9 mouse cellular contexts compared by ENCODE assay signal in the genomic region with DNA sequence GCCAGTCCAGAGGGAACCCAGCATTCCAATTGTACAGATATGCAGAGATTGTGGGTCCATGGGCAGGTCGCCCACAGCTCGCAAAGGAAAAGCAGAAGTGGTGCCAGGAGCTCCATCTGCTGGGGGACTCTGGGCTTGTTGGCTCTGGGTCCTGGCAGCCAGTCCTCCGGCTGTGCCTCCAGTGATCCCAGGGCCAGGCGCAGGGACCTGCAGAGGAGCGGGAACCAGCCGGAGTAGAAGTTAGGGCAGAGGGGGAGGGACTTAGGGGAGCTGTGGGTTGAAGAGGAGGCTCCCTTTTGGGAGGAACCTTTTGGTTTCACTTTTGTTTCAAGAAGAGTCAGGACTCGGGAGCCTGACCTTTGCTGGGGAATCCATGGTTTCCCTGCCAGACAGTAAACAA. TPM values are rescaled to one million over a fixed set of nuclear protein-coding genes. Genes with fewer than 3 reads are reported as not detected.
A peak's percentile ranks its signal among the peaks of the same experiment; 100 is the strongest.
DNase-seq lines count a peak whose midpoint lies in the region; ATAC-seq and TF ChIP-seq lines count a peak whose summit lies in the region.
"Had no signal": no experiment of that assay in that cellular context is flagged by ENCODE, and none has a peak within 500 bp of the region (broad histone marks: within the 10 kb centered on the region; RNA-seq: fewer than 3 reads in every experiment).

No protein-coding gene starts in this region.

- H3K36me3 ChIP-seq in forebrain, postnatal 0 days (ENCODE audit: insufficient read depth) = no peaks in the 10 kb centered on the region
- H3K36me3 ChIP-seq in forebrain, embryonic 14.5 days (ENCODE audit: control insufficient read depth, insufficient read depth, low read length) = no peaks in the 10 kb centered on the region
- H3K36me3 ChIP-seq in midbrain, embryonic 13.5 days = no peaks in the 10 kb centered on the region

- no peak overlapping the region for H3K4me3 ChIP-seq in forebrain, postnatal 0 days (ENCODE audit: low read depth, low read length)
- no peak overlapping the region for H3K4me3 ChIP-seq in forebrain, embryonic 14.5 days (ENCODE audit: low read depth, low read length)
- no peak overlapping the region for H3K4me3 ChIP-seq in midbrain, embryonic 13.5 days (replicated peaks)

- no peaks in the 10 kb centered on the region for H3K4me1 ChIP-seq in forebrain, postnatal 0 days (ENCODE audit: insufficient read depth)
- H3K4me1 ChIP-seq in forebrain, embryonic 14.5 days (ENCODE audit: control insufficient read depth, insufficient read depth, low read length) = no peaks in the 10 kb centered on the region
- no peaks in the 10 kb centered on the region for H3K4me1 ChIP-seq in midbrain, embryonic 13.5 days (replicated peaks)

- H3K27me3 ChIP-seq in forebrain, postnatal 0 days (ENCODE audit: insufficient read depth, low read length) = no peaks in the 10 kb centered on the region
- no peaks in the 10 kb centered on the region for H3K27me3 ChIP-seq in forebrain, embryonic 14.5 days (replicated peaks; ENCODE audit: control insufficient read depth, insufficient read depth, low read length)
- no peaks in the 10 kb centered on the region for H3K27me3 ChIP-seq in midbrain, embryonic 13.5 days

- no peak overlapping the region for H3K9ac ChIP-seq in forebrain, postnatal 0 days
- H3K9ac ChIP-seq in forebrain, embryonic 14.5 days (ENCODE audit: low read length) = no peak overlapping the region
- H3K9ac ChIP-seq in midbrain, embryonic 13.5 days (replicated peaks) = no peak overlapping the region

- WGBS in forebrain, postnatal 0 days = 69% methylated on average over 7 of the region's 7 CpGs
- WGBS in forebrain, embryonic 14.5 days = 73% methylated on average over 7 of the region's 7 CpGs
- 70% methylated on average over 7 of the region's 7 CpGs for WGBS in midbrain, embryonic 13.5 days

- peak; percentile 7 for DNase-seq in forebrain, postnatal 0 days
- DNase-seq in forebrain, embryonic 14.5 days (ENCODE audit: low spot score) = no peak
- peak; percentile 79 for DNase-seq in Muller cell, postnatal 12 days (ENCODE audit: inconsistent ontology term)
- DNase-seq in cerebellum, adult 9-11 months = peak; percentile 75
- peak; percentile 70 for DNase-seq in induced T-regulatory cell, adult 2 months (ENCODE audit: low read depth)
- peak; percentile 48 for DNase-seq in lung, postnatal 10 days
- DNase-seq in thymus, postnatal 4 days = peak; percentile 13

- TF ChIP-seq CTCF in forebrain, postnatal 0 days (IDR thresholded peaks at IDR 0.05; ENCODE audit: low read depth) = no peak

- ATAC-seq in forebrain, postnatal 0 days = no peak; the same call in 1 of the 2 replicates
- ATAC-seq in forebrain, embryonic 14.5 days = no peak
- ATAC-seq in midbrain, embryonic 13.5 days = no peak

- no peaks in the 10 kb centered on the region for H3K9me3 ChIP-seq in forebrain, postnatal 0 days (ENCODE audit: low read length)
- H3K9me3 ChIP-seq in forebrain, embryonic 14.5 days (replicated peaks; ENCODE audit: control insufficient read depth, low read length) = no peaks in the 10 kb centered on the region
- peaks cover 18% of the 10 kb centered on the region for H3K9me3 ChIP-seq in midbrain, embryonic 13.5 days

- no peak overlapping the region for H3K27ac ChIP-seq in forebrain, postnatal 0 days (ENCODE audit: low read depth, low read length)
- H3K27ac ChIP-seq in forebrain, embryonic 14.5 days (ENCODE audit: low read depth, low read length) = no peak overlapping the region
- no peak overlapping the region for H3K27ac ChIP-seq in midbrain, embryonic 13.5 days

- no peak overlapping the region for H3K4me2 ChIP-seq in forebrain, postnatal 0 days (ENCODE audit: low read depth)
- H3K4me2 ChIP-seq in forebrain, embryonic 14.5 days (ENCODE audit: low read length) = no peak overlapping the region
- H3K4me2 ChIP-seq in midbrain, embryonic 13.5 days (replicated peaks) = no peak overlapping the region

RNA-seq across cellular contexts. Expression of a gene that starts 28.2 kb away (rescaled TPM):
- not detected in 2 replicates for total RNA-seq in forebrain, postnatal 0 days (2014; rRNA removed)
- 0.11 TPM in 1 of 2 replicates, not detected in the other for polyA plus RNA-seq in forebrain, postnatal 0 days (2015; fragmentation: Nextera tagmentation; extraction: Ambion mirVana)
- not detected in 2 replicates for polyA plus RNA-seq in forebrain, embryonic 14.5 days (2014; fragmentation: Nextera tagmentation; extraction: Ambion mirVana)
- not detected in 2 replicates for polyA plus RNA-seq in midbrain, embryonic 13.5 days (2015; fragmentation: Nextera tagmentation; extraction: Ambion mirVana)
- total RNA-seq: layer of hippocampus, postnatal 36 days had no signal

RNA-seq across cellular contexts. Expression of a gene that starts 51.6 kb away (rescaled TPM):
- total RNA-seq in forebrain, postnatal 0 days (2014; rRNA removed) = 4.5 and 7.7 TPM in 2 replicates
- 1.6 and 2.0 TPM in 2 replicates for polyA plus RNA-seq in forebrain, postnatal 0 days (2015; fragmentation: Nextera tagmentation; extraction: Ambion mirVana)
- polyA plus RNA-seq in forebrain, embryonic 14.5 days (2014; fragmentation: Nextera tagmentation; extraction: Ambion mirVana) = 1.5 and 1.9 TPM in 2 replicates
- polyA plus RNA-seq in midbrain, embryonic 13.5 days (2015; fragmentation: Nextera tagmentation; extraction: Ambion mirVana) = 1.8 and 2.7 TPM in 2 replicates
